Mouse (Mus musculus) gastrocnemius, postnatal 36 days (tissue): Measurements from ENCODE around the gene Phf19. TPM values are rescaled to one million over a fixed set of nuclear protein-coding genes. Genes with fewer than 3 reads are reported as not detected.

ENCODE experiments used
- total RNA-seq, 2 experiments: library from RNA; stranded (reverse); gene quantifications; 2 replicates each; pipeline ENCODE4 v1.2.3; 2021

Gene Phf19
- total RNA-seq, 2 experiments from 2014 or later = 0.38 to 0.64 TPM

Other genes with a start within 250 kb of the Phf19 start
- 10 to 100 TPM; 28.7 to 34.7 TPM for gene Gapvd1, start 158.8 kb downstream of the Phf19 start, total RNA-seq
- 100 to 1,000 TPM; 168 to 180 TPM for gene Hspa5, start 142.1 kb downstream of the Phf19 start, total RNA-seq
- gene Rabepk, start 114.1 kb downstream of the Phf19 start, total RNA-seq = 1 to 10 TPM; 7.5 to 8.6 TPM
- gene Fbxw2, start 87.7 kb downstream of the Phf19 start, total RNA-seq = 10 to 100 TPM; 43.9 to 46.6 TPM
- not detected for gene Gm34653, start 81.0 kb downstream of the Phf19 start, total RNA-seq
- gene Cutal, start 39.6 kb downstream of the Phf19 start, total RNA-seq = under 1 TPM in 1 of 2 experiments, not detected in 1; 0.39 TPM
- gene Psmd5, start 39.1 kb downstream of the Phf19 start, total RNA-seq = 10 to 100 TPM in 1 of 2 experiments, 1 to 10 TPM in 1; 8.8 to 13.3 TPM
- 1 to 10 TPM in 1 of 2 experiments, under 1 TPM in 1; 0.76 to 1.1 TPM for gene Traf1, start 47.7 kb upstream of the Phf19 start, total RNA-seq
- gene Hc, start 147.4 kb upstream of the Phf19 start, total RNA-seq = under 1 TPM in 1 of 2 experiments, not detected in 1; 0.15 TPM
- under 1 TPM in 1 of 2 experiments, not detected in 1; 0.15 TPM for gene AI182371, start 187.5 kb upstream of the Phf19 start, total RNA-seq
- gene Cntrl, start 195.5 kb upstream of the Phf19 start, total RNA-seq = 1 to 10 TPM; 5.1 to 7.3 TPM